Mouse (Mus musculus): ENCODE results near the gene Macc1.

DNA sequence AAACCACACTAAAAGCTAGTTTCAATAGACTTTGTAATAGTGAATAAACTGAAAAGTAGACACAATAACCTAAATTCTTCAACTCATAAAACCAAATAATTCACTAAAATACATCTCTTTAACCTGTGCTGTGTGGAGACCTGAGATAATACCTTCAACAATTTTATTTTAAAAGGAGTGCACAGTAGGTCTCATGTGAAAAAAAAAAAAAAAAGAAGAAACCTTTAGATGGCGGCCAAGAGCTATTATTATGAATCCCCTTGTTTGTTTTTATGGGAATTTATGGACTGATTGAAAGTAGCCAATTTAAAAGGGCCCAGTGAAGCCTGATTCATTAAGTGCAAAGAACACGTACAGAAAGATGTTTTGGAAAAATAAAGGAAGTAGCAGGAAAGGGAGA lies 44.0 kb upstream of the Macc1 start:
- TF ChIP-seq POLR2A (IDR thresholded peaks at IDR 0.05; ENCODE audit: borderline replicate concordance, low read depth, low read length) (no peak), CTCF (IDR thresholded peaks at IDR 0.05; ENCODE audit: low read depth, low read length) (no peak)
